Mouse (Mus musculus): Measurements from ENCODE around the gene Htra1.

DNA sequence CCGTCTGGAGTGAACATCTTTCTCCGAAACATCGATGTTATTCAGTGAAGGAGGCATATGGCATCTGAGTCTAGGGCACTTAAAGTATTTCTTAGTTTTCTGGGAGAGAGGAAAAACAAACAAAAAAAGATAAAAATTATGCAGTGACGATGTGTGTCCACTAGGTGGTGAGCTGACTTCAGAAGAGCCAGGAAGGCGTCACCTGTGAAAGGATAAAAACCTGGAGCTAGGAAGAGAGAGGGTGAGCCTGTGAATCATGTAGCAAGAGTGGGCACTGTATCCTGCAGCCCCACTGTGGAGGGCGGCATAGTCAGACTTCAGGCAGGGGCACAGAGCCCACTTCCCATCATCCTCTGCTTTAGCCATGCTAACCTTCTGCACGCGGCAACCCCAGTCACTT is 58.0 kb downstream of the Htra1 start:
- TF ChIP-seq TAL1 (conservative IDR thresholded peaks at IDR 0.05; ENCODE audit: low read depth, low read length) (no peak), CTCF (IDR thresholded peaks at IDR 0.05; ENCODE audit: low read depth, low read length) (no peak), GATA1 (IDR thresholded peaks at IDR 0.05; ENCODE audit: borderline replicate concordance, low read length) (no peak), POLR2AphosphoS5 (IDR thresholded peaks at IDR 0.05; ENCODE audit: insufficient replicate concordance, low read depth, low read length) (no peak)
